Comparison of ENCODE assay signal across 7 mouse cellular contexts in the genomic region with DNA sequence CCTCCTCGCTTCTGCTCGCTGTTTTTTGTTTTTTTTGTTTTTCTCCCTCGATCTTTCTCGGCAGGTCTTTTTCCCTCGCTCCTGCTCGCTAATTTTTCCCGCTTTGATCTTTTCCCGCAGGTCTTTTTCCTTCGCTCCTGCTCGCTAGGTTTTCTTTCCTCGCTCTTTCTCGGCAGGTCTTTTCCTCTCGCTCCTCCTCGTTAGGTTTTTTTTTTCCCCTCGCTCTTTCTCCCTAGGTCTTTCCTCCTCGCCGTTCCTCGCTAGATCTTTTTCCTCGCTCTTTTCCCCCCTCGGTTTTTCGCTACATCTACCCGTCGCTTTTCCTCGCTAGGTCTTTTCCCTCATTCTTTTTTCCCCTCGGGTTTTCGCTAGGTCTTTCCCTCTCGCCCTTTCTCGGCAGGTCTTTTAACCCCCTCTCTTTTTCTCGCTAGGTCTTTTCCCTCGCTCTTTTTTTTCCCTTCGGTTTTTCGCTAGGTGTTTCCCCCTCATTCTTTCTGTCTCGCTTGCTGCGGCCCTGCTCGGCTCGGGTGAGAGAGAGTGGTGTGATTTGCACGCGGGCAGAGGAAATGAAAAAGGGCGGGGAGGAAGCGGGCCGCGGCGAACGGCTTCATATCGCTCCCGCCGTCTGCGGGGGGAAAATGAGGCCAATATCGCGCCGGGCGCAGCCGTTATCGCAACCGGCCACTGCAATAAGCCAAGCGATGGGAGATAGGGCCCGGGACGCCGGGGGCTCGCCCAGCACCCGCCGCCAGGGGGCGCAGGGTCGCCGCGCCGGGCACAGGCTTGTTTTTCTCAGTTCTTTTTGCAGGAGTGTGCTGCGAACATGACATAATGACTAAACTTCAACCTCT. TPM values are rescaled to one million over a fixed set of nuclear protein-coding genes. Genes with fewer than 3 reads are reported as not detected.
DNase-seq lines count a peak whose midpoint lies in the region; ATAC-seq and TF ChIP-seq lines count a peak whose summit lies in the region.

No protein-coding gene starts in this region.

- WGBS in limb, embryonic 13.5 days = 1% methylated on average over 68 of the region's 68 CpGs
- WGBS in midbrain, embryonic 13.5 days = under 1% methylated on average over 68 of the region's 68 CpGs
- 2% methylated on average over 68 of the region's 68 CpGs for WGBS in spleen, adult 2 months

- H3K4me2 ChIP-seq in limb, embryonic 13.5 days (replicated peaks) = peak overlapping the region; percentile 81
- H3K4me2 ChIP-seq in midbrain, embryonic 13.5 days (replicated peaks) = peak overlapping the region; percentile 61

- no peak for ATAC-seq in limb, embryonic 13.5 days (ENCODE audit: low FRiP score, low read depth)
- ATAC-seq in midbrain, embryonic 13.5 days = peak; percentile 34; the same call in 1 of the 2 replicates

- H3K9ac ChIP-seq in limb, embryonic 13.5 days = peak overlapping the region; percentile 60
- H3K9ac ChIP-seq in midbrain, embryonic 13.5 days (replicated peaks) = peak overlapping the region; percentile 48

- TF ChIP-seq POLR2A in spleen, adult 2 months (IDR thresholded peaks at IDR 0.05; ENCODE audit: low read depth, low read length) = no peak

- H3K4me3 ChIP-seq in limb, embryonic 13.5 days = peak overlapping the region; percentile 44
- peak overlapping the region; percentile 38 for H3K4me3 ChIP-seq in midbrain, embryonic 13.5 days (replicated peaks)
- H3K4me3 ChIP-seq in spleen, adult 2 months (ENCODE audit: extremely low read depth, insufficient read depth, insufficient read length) = peak overlapping the region; percentile 51

- H3K4me1 ChIP-seq in limb, embryonic 13.5 days = peaks cover 17% of the 10 kb centered on the region
- peaks cover 13% of the 10 kb centered on the region for H3K4me1 ChIP-seq in midbrain, embryonic 13.5 days (replicated peaks)
- no peaks in the 10 kb centered on the region; the same call in 1 of the 2 replicates for H3K4me1 ChIP-seq in spleen, adult 2 months (ENCODE audit: control insufficient read depth, insufficient read depth, insufficient read length)

- peak overlapping the region; percentile 29; the same call in 1 of the 2 replicates for H3K27ac ChIP-seq in limb, embryonic 13.5 days
- 0 out of 2 replicates have a peak overlapping the region, but pooled peaks have one; percentile 21 for H3K27ac ChIP-seq in midbrain, embryonic 13.5 days
- H3K27ac ChIP-seq in spleen, adult 2 months (ENCODE audit: insufficient read depth, low read length) = no peak overlapping the region

- 0 out of 2 replicates have a peak, but pooled peaks cover 5% of the 10 kb centered on the region for H3K9me3 ChIP-seq in limb, embryonic 13.5 days
- 0 out of 2 replicates have a peak, but pooled peaks cover 5% of the 10 kb centered on the region for H3K9me3 ChIP-seq in midbrain, embryonic 13.5 days

- peak; percentile 83 to 85 for DNase-seq in adrenal gland, adult 18-20 months (ENCODE audit: low spot score in 2 of 2)
- DNase-seq in cerebellum, postnatal 4 days (ENCODE audit: low spot score in 2 of 2) = peak; percentile 71 to 85
- DNase-seq in gastrocnemius, adult 8-10 months (ENCODE audit: low spot score in 2 of 2) = peak; percentile 51 to 65
- DNase-seq in induced T-regulatory cell, adult 2 months (ENCODE audit: low read depth) = peak; percentile 85
- DNase-seq in spleen, adult 2 months (ENCODE audit: low read depth in 1 of 2, low spot score in 2 of 2) = peak in 1 of 2 experiments; percentile 64

- H3K36me3 ChIP-seq in limb, embryonic 13.5 days = peaks cover 35% of the 10 kb centered on the region
- no peaks in the 10 kb centered on the region for H3K36me3 ChIP-seq in midbrain, embryonic 13.5 days
- H3K36me3 ChIP-seq in spleen, adult 2 months (ENCODE audit: control insufficient read depth, insufficient read depth, low read length) = no peaks in the 10 kb centered on the region

- H3K27me3 ChIP-seq in limb, embryonic 13.5 days = peaks cover 41% of the 10 kb centered on the region
- peaks cover 16% of the 10 kb centered on the region for H3K27me3 ChIP-seq in midbrain, embryonic 13.5 days
- H3K27me3 ChIP-seq in spleen, adult 2 months (ENCODE audit: control insufficient read depth, insufficient read depth, low read length) = peaks cover 11% of the 10 kb centered on the region

- peak; percentile 74 for TF ChIP-seq CTCF in spleen, adult 2 months (IDR thresholded peaks at IDR 0.05; ENCODE audit: extremely low read depth, insufficient read depth, insufficient read length, insufficient replicate concordance)

RNA-seq across cellular contexts. Expression of gene Ankrd60, which starts 8.2 kb away (rescaled TPM):
- not detected for total RNA-seq in adrenal gland, adult 18-20 months (2021)
- total RNA-seq in gastrocnemius, adult 8-10 months (2022) = not detected
- not detected in 2 replicates for polyA plus RNA-seq in limb, embryonic 13.5 days (2015; fragmentation: Nextera tagmentation; extraction: Ambion mirVana)
- not detected in 2 replicates for polyA plus RNA-seq in midbrain, embryonic 13.5 days (2015; fragmentation: Nextera tagmentation; extraction: Ambion mirVana)
- not detected in 2 replicates for polyA plus RNA-seq in spleen, adult 2 months (2012; rRNA removed)
